Mouse (Mus musculus) neural tube, embryonic 15.5 days (tissue): ENCODE data around the gene Kat2a. TPM values are rescaled to one million over a fixed set of nuclear protein-coding genes. Genes with fewer than 3 reads are reported as not detected.

Experiments
- ATAC-seq: fragments of 200-750 bp; cut with Nextera tagmentation; 2 replicates; pipeline ENCODE4 v1.8.0; 2017; ENCODE audit warnings: mild to moderate bottlenecking, moderate TSS enrichment, moderate library complexity; ENCODE audit not compliant: low FRiP score
- H3K27ac ChIP-seq: fragments of 300-500 bp; sonication (generic); replicated peaks from 2 replicates; pipeline ENCODE4 v1.5.1; 2015; ENCODE audit warnings: mild to moderate bottlenecking, inconsistent platforms
- H3K27me3 ChIP-seq: fragments of 300-500 bp; sonication (generic); replicated peaks from 2 replicates; pipeline ENCODE4 v1.6.1; 2015; ENCODE audit warnings: inconsistent platforms
- H3K36me3 ChIP-seq: fragments of 300-500 bp; sonication (generic); 2 replicates; pipeline ENCODE4 v1.6.1; 2015; ENCODE audit warnings: inconsistent platforms
- H3K4me1 ChIP-seq: fragments of 300-500 bp; sonication (generic); 2 replicates; pipeline ENCODE4 v1.6.1; 2015; ENCODE audit warnings: inconsistent platforms
- H3K4me2 ChIP-seq: fragments of 300-500 bp; sonication (generic); 2 replicates; pipeline ENCODE4 v1.6.1; 2015; ENCODE audit warnings: inconsistent platforms, mild to moderate bottlenecking, moderate library complexity
- H3K4me3 ChIP-seq: fragments of 300-500 bp; sonication (generic); replicated peaks from 2 replicates; pipeline ENCODE4 v1.5.1; 2015; ENCODE audit warnings: mild to moderate bottlenecking, inconsistent platforms
- H3K9ac ChIP-seq: fragments of 300-500 bp; sonication (generic); replicated peaks from 2 replicates; pipeline ENCODE4 v1.6.1; 2015; ENCODE audit warnings: mild to moderate bottlenecking, inconsistent platforms
- H3K9me3 ChIP-seq: fragments of 300-500 bp; sonication (generic); replicated peaks from 2 replicates; pipeline ENCODE4 v1.6.1; 2016; ENCODE audit warnings: inconsistent platforms
- WGBS: fragments of 180-500 bp; shearing (Covaris S2); methylation state at CpG from one replicate; pipeline ENCODE4 v1.1.7; 2015; ENCODE audit warnings: mixed read lengths; 5-methylcytosine and 5-hydroxymethylcytosine counted together
- polyA plus RNA-seq: library from polyadenylated mRNA; unstranded; fragments of >200 nt; fragmentation: Nextera tagmentation; extraction: Ambion mirVana; gene quantifications from 2 replicates; pipeline ENCODE4 v1.2.1, GENCODE M21; 2015

Gene Kat2a
- polyA plus RNA-seq, 1 experiment from 2014 or later = 64.4 TPM

DNA sequence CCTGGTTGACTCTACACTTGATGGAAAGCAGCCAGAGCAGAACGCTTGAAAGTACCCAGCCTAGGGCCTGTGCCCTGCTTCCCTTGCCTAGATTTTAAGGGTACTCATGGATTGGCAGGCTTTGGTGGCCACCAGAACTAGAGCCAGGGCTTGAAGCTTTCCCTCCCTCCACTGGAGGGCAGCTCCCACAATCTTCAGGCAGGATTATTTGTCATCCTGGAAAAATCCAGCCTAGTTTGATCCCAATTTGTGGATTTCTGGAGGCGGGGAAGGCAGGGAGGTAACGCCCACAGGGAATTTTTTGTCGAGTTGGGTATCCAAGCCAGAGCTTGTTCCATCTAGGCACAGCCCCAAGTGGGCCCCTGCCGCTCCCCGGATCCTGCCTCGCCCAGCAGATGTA lies 21.9 kb downstream of the Kat2a start:
- no peak for ATAC-seq
- H3K4me3 ChIP-seq = no peak overlapping the region
- peaks cover 10% of the 10 kb centered on the region for H3K4me1 ChIP-seq
- 86% methylated on average over 7 of the region's 7 CpGs for WGBS
- H3K9me3 ChIP-seq = no peaks in the 10 kb centered on the region
- no peaks in the 10 kb centered on the region for H3K36me3 ChIP-seq
- no peak overlapping the region for H3K27ac ChIP-seq
- peaks cover 32% of the 10 kb centered on the region for H3K27me3 ChIP-seq
- no peak overlapping the region for H3K9ac ChIP-seq
- H3K4me2 ChIP-seq = no peak overlapping the region

GRCm38 (mm10) chr11:100688443-100688842 lies 23.8 kb downstream of the Kat2a start:
- H3K27ac ChIP-seq = no peak overlapping the region
- H3K4me3 ChIP-seq = no peak overlapping the region
- ATAC-seq = no peak
- H3K9me3 ChIP-seq = no peaks in the 10 kb centered on the region
- peaks cover 10% of the 10 kb centered on the region for H3K4me1 ChIP-seq
- H3K4me2 ChIP-seq = no peak overlapping the region
- no peak overlapping the region for H3K9ac ChIP-seq
- WGBS = 81% methylated on average over 4 of the region's 4 CpGs
- peaks cover 32% of the 10 kb centered on the region for H3K27me3 ChIP-seq
- no peaks in the 10 kb centered on the region for H3K36me3 ChIP-seq

- H3K4me2 ChIP-seq = no peak overlapping the region
- H3K27ac ChIP-seq = no peak overlapping the region
- no peak for ATAC-seq
- peaks cover 6% of the 10 kb centered on the region for H3K4me1 ChIP-seq
- no peaks in the 10 kb centered on the region for H3K9me3 ChIP-seq
- no peaks in the 10 kb centered on the region for H3K36me3 ChIP-seq
- H3K4me3 ChIP-seq = no peak overlapping the region
- 84% methylated on average over 7 of the region's 7 CpGs for WGBS
- peaks cover 23% of the 10 kb centered on the region for H3K27me3 ChIP-seq
- no peak overlapping the region for H3K9ac ChIP-seq
These were observed 25.0 kb downstream of the Kat2a start for GRCm38 (mm10) chr11:100687265-100687664.

GRCm38 (mm10) chr11:100685371-100685770 lies 26.9 kb downstream of the Kat2a start:
- Histone ChIP-seq H3K9ac (no peak overlapping the region), H3K4me3 (no peak overlapping the region), H3K27ac (no peak overlapping the region), H3K27me3 (0 out of 2 replicates have a peak, but pooled peaks cover 6% of the 10 kb centered on the region), H3K36me3 (no peaks in the 10 kb centered on the region), H3K4me1 (no peaks in the 10 kb centered on the region), H3K4me2 (no peak overlapping the region), H3K9me3 (no peaks in the 10 kb centered on the region)
- WGBS = 86% methylated on average over 2 of the region's 3 CpGs
- no peak for ATAC-seq

DNA sequence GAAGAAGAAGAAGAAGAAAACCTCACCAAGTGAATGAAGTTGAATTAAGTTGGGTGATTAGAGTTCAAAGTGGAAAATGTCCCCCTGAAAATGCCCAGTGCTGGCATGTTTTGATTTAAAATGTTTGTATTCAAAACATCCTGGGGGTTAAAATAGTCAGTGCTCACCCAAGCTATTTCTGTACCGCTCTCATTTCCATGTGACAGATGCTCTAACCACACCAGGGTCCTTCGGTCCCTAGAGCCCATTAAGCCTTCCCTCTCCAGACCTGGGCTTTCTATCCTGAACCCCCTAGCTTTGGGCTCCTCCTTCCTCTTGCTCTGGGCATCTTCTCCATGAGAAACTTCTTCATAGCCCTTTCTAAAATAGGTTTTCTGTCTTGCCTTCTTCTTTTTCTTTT lies 28.2 kb downstream of the Kat2a start:
- Histone ChIP-seq H3K36me3 (no peaks in the 10 kb centered on the region), H3K4me2 (no peak overlapping the region), H3K27me3 (no peaks in the 10 kb centered on the region), H3K9me3 (no peaks in the 10 kb centered on the region), H3K9ac (no peak overlapping the region), H3K27ac (no peak overlapping the region), H3K4me3 (no peak overlapping the region), H3K4me1 (no peaks in the 10 kb centered on the region)
- no peak for ATAC-seq
- 77% methylated on average over 2 of the region's 2 CpGs for WGBS

DNA sequence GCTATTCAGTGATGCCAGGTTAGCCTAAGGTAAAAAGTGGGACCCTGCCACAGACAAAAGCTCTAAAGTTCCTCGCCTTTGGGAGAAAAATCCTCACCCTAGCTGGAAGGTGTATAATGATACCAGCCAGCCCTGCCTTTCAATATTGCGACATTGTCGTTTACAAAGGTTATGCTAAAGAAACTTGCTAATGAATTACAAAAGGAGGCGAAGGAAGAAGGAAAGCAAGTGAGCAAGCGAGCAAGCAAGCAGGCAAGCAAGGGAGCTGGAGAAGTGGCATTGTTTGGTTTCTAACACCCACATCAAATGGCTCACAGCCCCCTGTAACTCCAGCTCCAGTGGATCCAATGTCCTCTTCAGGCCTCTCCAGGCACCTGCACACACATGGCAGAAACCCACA lies 29.7 kb downstream of the Kat2a start:
- Histone ChIP-seq H3K27me3 (no peaks in the 10 kb centered on the region), H3K9me3 (no peaks in the 10 kb centered on the region), H3K4me3 (no peak overlapping the region), H3K9ac (no peak overlapping the region), H3K4me2 (no peak overlapping the region), H3K4me1 (no peaks in the 10 kb centered on the region), H3K36me3 (no peaks in the 10 kb centered on the region), H3K27ac (no peak overlapping the region)
- ATAC-seq = no peak
- 76% methylated on average over 5 of the region's 5 CpGs for WGBS

GRCm38 (mm10) chr11:100681826-100682225 lies 30.4 kb downstream of the Kat2a start:
- WGBS = 76% methylated on average over 5 of the region's 5 CpGs
- Histone ChIP-seq H3K9me3 (no peaks in the 10 kb centered on the region), H3K4me1 (no peaks in the 10 kb centered on the region), H3K4me2 (no peak overlapping the region), H3K36me3 (no peaks in the 10 kb centered on the region), H3K9ac (no peak overlapping the region), H3K27ac (no peak overlapping the region), H3K27me3 (no peaks in the 10 kb centered on the region), H3K4me3 (no peak overlapping the region)
- no peak for ATAC-seq

- 66% methylated on average over 7 of the region's 7 CpGs for WGBS
- no peak for ATAC-seq
- no peak overlapping the region for H3K4me2 ChIP-seq
- H3K27me3 ChIP-seq = no peaks in the 10 kb centered on the region; the same call in 1 of the 2 replicates
- H3K36me3 ChIP-seq = no peaks in the 10 kb centered on the region
- no peak overlapping the region for H3K4me3 ChIP-seq
- H3K9ac ChIP-seq = no peak overlapping the region
- peaks cover 7% of the 10 kb centered on the region for H3K4me1 ChIP-seq
- no peak overlapping the region for H3K27ac ChIP-seq
- no peaks in the 10 kb centered on the region for H3K9me3 ChIP-seq
These were observed 34.5 kb downstream of the Kat2a start for GRCm38 (mm10) chr11:100677810-100678209.

GRCm38 (mm10) chr11:100673169-100673568 lies 39.1 kb downstream of the Kat2a start:
- H3K36me3 ChIP-seq = no peaks in the 10 kb centered on the region
- 3% methylated on average over 23 of the region's 23 CpGs for WGBS
- H3K27me3 ChIP-seq = peaks cover 9% of the 10 kb centered on the region
- no peak overlapping the region; the same call in 1 of the 2 replicates for H3K9ac ChIP-seq
- H3K4me1 ChIP-seq = peaks cover 8% of the 10 kb centered on the region
- no peak overlapping the region for H3K4me3 ChIP-seq
- no peak overlapping the region for H3K27ac ChIP-seq
- H3K9me3 ChIP-seq = no peaks in the 10 kb centered on the region
- no peak for ATAC-seq
- peak overlapping the region; percentile 28 for H3K4me2 ChIP-seq

- no peak for ATAC-seq
- 76% methylated on average over 2 of the region's 2 CpGs for WGBS
- Histone ChIP-seq H3K4me2 (no peak overlapping the region), H3K27ac (no peak overlapping the region), H3K36me3 (no peaks in the 10 kb centered on the region), H3K27me3 (peaks cover 9% of the 10 kb centered on the region), H3K9ac (no peak overlapping the region), H3K4me3 (no peak overlapping the region), H3K4me1 (peaks cover 8% of the 10 kb centered on the region), H3K9me3 (no peaks in the 10 kb centered on the region)
These were observed 40.3 kb downstream of the Kat2a start for GRCm38 (mm10) chr11:100671956-100672355.

DNA sequence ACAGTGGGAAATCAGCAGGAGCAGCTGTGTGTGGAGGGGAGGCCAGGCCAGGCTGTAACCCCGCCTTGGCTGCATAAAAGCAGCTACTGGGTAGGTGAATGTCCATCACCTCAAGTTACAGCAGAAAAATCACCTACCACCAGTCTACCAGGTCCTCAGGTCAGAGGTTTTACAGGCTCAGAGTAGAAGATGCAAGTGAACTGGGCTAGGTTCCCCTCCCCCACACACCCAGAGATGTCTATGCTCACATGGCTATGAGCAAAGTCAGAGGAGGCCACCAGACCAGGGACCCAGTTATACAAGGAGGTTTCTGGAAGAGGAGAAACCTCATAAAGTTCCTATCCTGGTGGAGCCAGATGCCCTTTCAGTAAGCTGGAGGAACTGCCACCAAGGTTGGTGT lies 41.2 kb downstream of the Kat2a start:
- Histone ChIP-seq H3K36me3 (no peaks in the 10 kb centered on the region), H3K4me3 (no peak overlapping the region), H3K9me3 (no peaks in the 10 kb centered on the region), H3K4me1 (peaks cover 8% of the 10 kb centered on the region), H3K4me2 (no peak overlapping the region), H3K27me3 (peaks cover 9% of the 10 kb centered on the region), H3K9ac (no peak overlapping the region), H3K27ac (no peak overlapping the region)
- no peak for ATAC-seq
- 82% methylated on average over 1 of the region's 1 CpGs for WGBS

DNA sequence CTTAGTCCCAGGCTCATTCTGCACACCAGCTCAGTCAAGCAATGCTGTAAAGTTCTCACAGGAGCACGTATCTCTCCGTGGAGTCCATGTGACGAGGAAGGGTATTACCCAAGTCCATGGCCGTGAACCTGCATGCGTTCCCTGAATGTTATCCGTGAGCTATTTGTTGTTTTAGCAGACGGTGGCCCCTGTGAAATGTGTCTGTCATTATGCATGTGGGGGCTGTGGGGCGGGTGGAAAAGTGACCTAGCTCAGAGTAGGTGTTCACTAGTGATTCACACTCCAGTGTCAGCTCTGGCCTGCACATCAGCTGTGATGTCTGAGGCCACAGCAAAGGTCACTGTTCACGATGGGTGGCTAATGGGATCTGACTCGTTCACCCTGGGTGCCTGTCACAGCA lies 52.5 kb downstream of the Kat2a start:
- Histone ChIP-seq H3K4me2 (no peak overlapping the region), H3K9me3 (no peaks in the 10 kb centered on the region), H3K4me1 (peaks cover 8% of the 10 kb centered on the region), H3K27ac (no peak overlapping the region), H3K9ac (no peak overlapping the region), H3K36me3 (no peaks in the 10 kb centered on the region), H3K4me3 (no peak overlapping the region), H3K27me3 (0 out of 2 replicates have a peak, but pooled peaks cover 3% of the 10 kb centered on the region)
- no peak for ATAC-seq
- WGBS = 81% methylated on average over 10 of the region's 10 CpGs

DNA sequence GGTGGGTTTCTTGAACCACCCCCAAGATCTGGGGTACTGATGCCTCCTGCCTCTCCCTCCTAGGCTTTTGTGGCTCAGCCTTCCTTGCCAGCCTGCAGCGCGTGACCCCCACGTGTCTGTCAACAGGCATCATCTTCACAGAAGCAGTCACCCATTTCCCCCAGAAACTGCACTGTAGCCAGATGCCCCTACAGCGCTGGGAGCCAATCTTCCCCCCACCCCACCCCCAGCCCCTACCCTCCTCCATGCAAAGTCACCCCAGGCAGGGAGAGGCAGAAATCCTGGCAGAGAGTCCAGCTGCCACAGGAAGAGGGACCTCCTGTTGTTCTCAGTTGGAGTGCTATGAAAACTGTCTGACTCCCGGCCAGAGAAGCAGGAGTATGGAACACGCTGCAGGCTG lies 55.8 kb downstream of the Kat2a start:
- Histone ChIP-seq H3K4me1 (peaks cover 8% of the 10 kb centered on the region), H3K9ac (no peak overlapping the region), H3K4me3 (no peak overlapping the region), H3K9me3 (no peaks in the 10 kb centered on the region), H3K27ac (no peak overlapping the region), H3K36me3 (no peaks in the 10 kb centered on the region), H3K4me2 (no peak overlapping the region), H3K27me3 (peaks cover 10% of the 10 kb centered on the region)
- ATAC-seq = no peak
- 12% methylated on average over 6 of the region's 6 CpGs for WGBS
